Mouse (Mus musculus) T-cell, adult 2 months (primary cell): ENCODE data around the gene Olfr392.

ENCODE experiments used
- DNase-seq: peaks from one replicate; pipeline ENCODE4 v3.0.0; 2022; ENCODE audit warnings: low spot score

Gene Olfr392

GRCm38 (mm10) chr11:73816949-73817348, at the start of gene Olfr392:
Gene Olfr392, minus strand, starts transcription at chr11:73817049.
- DNase-seq, result no peak

DNA sequence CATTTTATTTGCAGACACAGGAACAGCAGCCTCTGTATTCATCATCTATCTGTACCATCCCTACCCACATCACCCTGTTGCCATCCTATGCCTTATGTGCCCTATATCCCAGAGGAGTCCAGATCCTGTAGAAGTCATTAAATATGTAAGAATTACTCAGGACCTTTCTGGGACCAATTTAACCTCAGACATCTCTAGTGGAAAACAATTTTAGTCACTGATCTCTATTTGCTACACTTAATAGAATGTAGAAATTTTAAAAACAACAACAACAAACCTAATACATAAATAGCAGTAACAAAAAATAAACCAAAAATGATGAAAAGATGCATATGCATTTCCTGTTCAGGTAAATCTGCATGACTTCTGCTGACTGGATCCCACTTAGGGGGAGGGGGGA, 34.5 kb upstream of the Olfr392 start, which contains the start of gene Olfr393:
Olfr393 (minus strand) TSS at position 101 of the 400 bp plus-strand sequence.
- no peak for DNase-seq

- DNase-seq, result no peak
These were observed 13.9 kb downstream of the Olfr392 start, which contains the start of gene Olfr391-ps for GRCm38 (mm10) chr11:73802952-73803351. Gene Olfr391-ps, minus strand, starts transcription at chr11:73803052.

GRCm38 (mm10) chr11:73782664-73783063, 34.2 kb downstream of the Olfr392 start, which contains the start of gene Olfr390:
Gene Olfr390, plus strand, starts transcription at chr11:73782964.
- DNase-seq, result no peak

DNA sequence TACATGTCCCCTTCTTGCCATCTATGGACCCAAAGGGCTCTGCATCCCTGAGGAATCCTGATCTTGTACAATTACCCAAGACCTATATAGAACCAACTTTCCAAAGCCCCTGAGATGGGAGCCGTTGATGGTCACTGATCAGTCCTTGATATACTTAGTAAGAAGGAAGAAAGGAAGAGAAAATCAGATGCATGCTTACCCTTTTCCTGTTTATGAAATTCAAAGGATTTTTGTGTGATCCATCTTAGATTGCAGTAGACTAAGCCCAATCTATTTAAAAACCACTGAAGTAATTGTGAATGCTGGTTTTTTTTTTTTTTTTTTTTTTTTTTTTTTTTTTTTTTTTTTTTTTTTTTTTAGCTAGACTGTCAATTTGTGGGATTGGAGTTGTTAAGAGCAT, 36.2 kb downstream of the Olfr392 start, which contains the start of gene Olfr389:
Olfr389 (minus strand) TSS at position 101 of the 400 bp plus-strand sequence.
- no peak for DNase-seq
